Mouse (Mus musculus) cerebellum, adult 2 months (tissue): ENCODE measurements around the gene Zfp207.

Experiments used
- CTCF ChIP-seq: fragments of 200-500 bp; IDR thresholded peaks from 2 replicates; pipeline ENCODE4 v1.5.1; 2011; ENCODE audit warnings: low read depth, mild to moderate bottlenecking, control low read depth, low read length, moderate library complexity, borderline replicate concordance; ENCODE audit not compliant: insufficient read depth
- POLR2A ChIP-seq: fragments of 200-500 bp; IDR thresholded peaks from 2 replicates; pipeline ENCODE4 v1.6.1; 2011; ENCODE audit warnings: low read length, control low read depth, borderline replicate concordance; ENCODE audit not compliant: insufficient read depth

- TF ChIP-seq CTCF (no peak), POLR2A (no peak)
Measured at GRCm38 (mm10) chr11:80384461-80384860, 1.4 kb downstream of the Zfp207 start.
